Mouse (Mus musculus) heart, adult 2 months (tissue): ENCODE measurements at regions not wholly inside any gene's neighbourhood (a gene's known extent, or its start where the extent isn't known, plus 50 kb on each side); places are given as distances from the start of the nearest gene placed in this dataset.
A peak's percentile ranks its signal among the peaks of the same experiment; 100 is the strongest.

ENCODE experiments used
- DNase-seq, 2 experiments: peaks; one replicate each; pipeline ENCODE4 v3.0.0; 2021
- H3K27ac ChIP-seq: fragments of 200-600 bp; 2 replicates; pipeline ENCODE4 v1.8.1; 2022
- H3K27me3 ChIP-seq: fragments of 200-500 bp; 2 replicates; pipeline ENCODE4 v1.6.1; 2012; ENCODE audit warnings: mild to moderate bottlenecking, low read length, inconsistent platforms, mixed read lengths; ENCODE audit not compliant: control insufficient read depth, insufficient read depth
- H3K36me3 ChIP-seq: fragments of 200-500 bp; 2 replicates; pipeline ENCODE4 v1.6.1; 2012; ENCODE audit warnings: low read length, inconsistent platforms; ENCODE audit not compliant: control insufficient read depth, insufficient read depth
- H3K4me1 ChIP-seq: fragments of 200-500 bp; 2 replicates; pipeline ENCODE4 v1.6.1; 2011; ENCODE audit warnings: low read length; ENCODE audit not compliant: control insufficient read depth, insufficient read depth
- H3K4me3 ChIP-seq: fragments of 200-600 bp; 2 replicates; pipeline ENCODE4 v1.8.1; 2022
- H3K79me2 ChIP-seq: fragments of 200-500 bp; replicated peaks from 2 replicates; pipeline ENCODE4 v1.6.1; 2012; ENCODE audit warnings: mild to moderate bottlenecking, inconsistent platforms, low read length, moderate library complexity, mixed read lengths; ENCODE audit not compliant: control insufficient read depth, insufficient read depth
- H3K9ac ChIP-seq: fragments of 200-500 bp; 2 replicates; pipeline ENCODE4 v1.6.1; 2012; ENCODE audit warnings: low read depth, mild to moderate bottlenecking, control low read depth, inconsistent platforms, low read length, mixed read lengths
- CTCF ChIP-seq: fragments of 200-600 bp; IDR thresholded peaks from 2 replicates; pipeline ENCODE4 v1.8.1; 2022; ENCODE audit warnings: antibody characterized with exemption, mild to moderate bottlenecking, moderate library complexity
- EP300 ChIP-seq: fragments of 200-500 bp; IDR thresholded peaks from 2 replicates; pipeline ENCODE4 v1.6.1; 2011; ENCODE audit warnings: low read depth, low read length, control low read depth; ENCODE audit not compliant: insufficient read depth
- POLR2A ChIP-seq: fragments of 200-500 bp; IDR thresholded peaks from 2 replicates; pipeline ENCODE4 v1.6.1; 2011; ENCODE audit warnings: mild to moderate bottlenecking, low read depth, low read length, control low read depth; ENCODE audit not compliant: insufficient read depth
- WGBS: fragments of 180-500 bp; shearing (Covaris S2); methylation state at CpG from one replicate; pipeline ENCODE4 v1.1.7; 2018; 5-methylcytosine and 5-hydroxymethylcytosine counted together
- intact Hi-C: fragments of 180-260 bp; cut with DNase I; formaldehyde crosslinking; loops from one replicate; pipeline ENCODE4 v1.15.1; 2025

GRCm38 (mm10) chr10:84000436-84001208, 278.0 kb downstream of the 1500009L16Rik start:
- peaks cover 4% of the 10 kb centered on the region for H3K4me1 ChIP-seq
- H3K36me3 ChIP-seq: no peaks in the 10 kb centered on the region; the same call in 1 of the 2 replicates
- peak; percentile 31 to 56 for DNase-seq
- H3K4me3 ChIP-seq: no peak overlapping the region
- H3K27ac ChIP-seq: no peak overlapping the region
- no peaks in the 10 kb centered on the region for H3K79me2 ChIP-seq
- WGBS: 49% methylated on average over 7 of the region's 7 CpGs
- H3K9ac ChIP-seq: no peak overlapping the region
- intact Hi-C loops: loop anchor here (1.0 kb wide), 1 partner anchor 128 kb away; no protein-coding TSS in a partner anchor
- TF ChIP-seq CTCF (no peak), POLR2A (no peak), EP300 (no peak)
- no peaks in the 10 kb centered on the region for H3K27me3 ChIP-seq

GRCm38 (mm10) chr10:84002744-84003143, 280.1 kb downstream of the 1500009L16Rik start:
- H3K36me3 ChIP-seq: no peaks in the 10 kb centered on the region
- 84% methylated on average over 2 of the region's 2 CpGs for WGBS
- DNase-seq: no peak
- H3K79me2 ChIP-seq: no peaks in the 10 kb centered on the region
- no peaks in the 10 kb centered on the region for H3K27me3 ChIP-seq
- TF ChIP-seq EP300: no peak
- no peak for TF ChIP-seq CTCF
- no peak for TF ChIP-seq POLR2A
- no peak overlapping the region for H3K9ac ChIP-seq
- H3K27ac ChIP-seq: no peak overlapping the region
- no peak overlapping the region for H3K4me3 ChIP-seq
- H3K4me1 ChIP-seq: no peaks in the 10 kb centered on the region; the same call in 1 of the 2 replicates
- intact Hi-C loops: no loop called here

GRCm38 (mm10) chr10:84003601-84004149, 281.0 kb downstream of the 1500009L16Rik start:
- no peak overlapping the region for H3K4me3 ChIP-seq
- H3K79me2 ChIP-seq: no peaks in the 10 kb centered on the region
- no peak overlapping the region for H3K9ac ChIP-seq
- no peaks in the 10 kb centered on the region for H3K36me3 ChIP-seq
- H3K27me3 ChIP-seq: no peaks in the 10 kb centered on the region
- no peak for DNase-seq
- WGBS: 82% methylated on average over 8 of the region's 8 CpGs
- H3K27ac ChIP-seq: no peak overlapping the region
- no peak for TF ChIP-seq CTCF
- H3K4me1 ChIP-seq: no peaks in the 10 kb centered on the region; the same call in 1 of the 2 replicates
- intact Hi-C loops: no loop called here

- Histone ChIP-seq H3K4me1 (no peaks in the 10 kb centered on the region), H3K27ac (no peak overlapping the region), H3K79me2 (no peaks in the 10 kb centered on the region), H3K9ac (no peak overlapping the region), H3K27me3 (no peaks in the 10 kb centered on the region), H3K36me3 (no peaks in the 10 kb centered on the region), H3K4me3 (no peak overlapping the region)
- no peak for DNase-seq
- 85% methylated on average over 4 of the region's 4 CpGs for WGBS
- intact Hi-C loops: no loop called here
- TF ChIP-seq EP300 (no peak), CTCF (no peak), POLR2A (no peak)
These were observed 286.3 kb downstream of the 1500009L16Rik start for GRCm38 (mm10) chr10:84008923-84009322.

GRCm38 (mm10) chr10:84019381-84019780, 296.7 kb downstream of the 1500009L16Rik start:
- intact Hi-C loops: loop anchor here (2.0 to 5.0 kb wide), 2 partner anchors 419 to 433 kb away; no protein-coding TSS in a partner anchor

GRCm38 (mm10) chr10:84020023-84020620, 297.5 kb downstream of the 1500009L16Rik start:
- Histone ChIP-seq H3K9ac (no peak overlapping the region), H3K36me3 (no peaks in the 10 kb centered on the region), H3K79me2 (no peaks in the 10 kb centered on the region), H3K4me1 (peaks cover 6% of the 10 kb centered on the region; the same call in 1 of the 2 replicates), H3K27ac (no peak overlapping the region), H3K27me3 (no peaks in the 10 kb centered on the region), H3K4me3 (no peak overlapping the region)
- intact Hi-C loops: loop anchor here (1.0 to 5.0 kb wide), 2 partner anchors 97 to 201 kb away; no protein-coding TSS in a partner anchor
- 48% methylated on average over 10 of the region's 10 CpGs for WGBS
- TF ChIP-seq CTCF (peak; percentile 78), POLR2A (no peak), EP300 (0 out of 2 replicates have a peak, but pooled peaks have one; percentile 20)
- peak; percentile 45 to 72 for DNase-seq

More at GRCm38 (mm10) chr10:84019381-84019780, 296.7 kb downstream of the 1500009L16Rik start:
- DNase-seq: peak; percentile 54 to 56
- Histone ChIP-seq H3K27me3 (no peaks in the 10 kb centered on the region), H3K27ac (no peak overlapping the region), H3K36me3 (no peaks in the 10 kb centered on the region), H3K9ac (no peak overlapping the region), H3K4me1 (peaks cover 5% of the 10 kb centered on the region; the same call in 1 of the 2 replicates), H3K79me2 (no peaks in the 10 kb centered on the region), H3K4me3 (no peak overlapping the region)
- TF ChIP-seq CTCF: peak; percentile 90
- no peak for TF ChIP-seq POLR2A
- TF ChIP-seq EP300: 0 out of 2 replicates have a peak, but pooled peaks have one; percentile 68
- WGBS: 39% methylated on average over 9 of the region's 9 CpGs
